Mouse (Mus musculus) E14TG2a.4 (cell line): ENCODE measurements at regions not wholly inside any gene's neighbourhood (a gene's known extent, or its start where the extent isn't known, plus 50 kb on each side); places are given as distances from the start of the nearest gene placed in this dataset.

Experiments
- H3K27me3 ChIP-seq: 2 replicates; pipeline ENCODE4 v1.6.1; 2014; ENCODE audit warnings: low read length, control low read depth; ENCODE audit not compliant: insufficient read depth
- H3K36me3 ChIP-seq: 2 replicates; pipeline ENCODE4 v1.6.1; 2014; ENCODE audit warnings: low read length, control low read depth; ENCODE audit not compliant: insufficient read depth
- H3K4me1 ChIP-seq: replicated peaks from 2 replicates; pipeline ENCODE4 v1.6.1; 2014; ENCODE audit warnings: low read depth, low read length, control low read depth
- H3K4me3 ChIP-seq: replicated peaks from 2 replicates; pipeline ENCODE4 v1.5.1; 2014; ENCODE audit warnings: mild to moderate bottlenecking, low read length
- H3K9me3 ChIP-seq: 2 replicates; pipeline ENCODE4 v1.6.1; 2014; ENCODE audit warnings: low read length, control low read depth
- CTCF ChIP-seq: conservative IDR thresholded peaks from 2 replicates; pipeline ENCODE4 v1.5.1; 2014; ENCODE audit warnings: low read length
- NANOG ChIP-seq: IDR thresholded peaks from 2 replicates; pipeline ENCODE4 v1.6.1; 2014; ENCODE audit warnings: borderline replicate concordance, low read length, mixed read lengths
- POU5F1 ChIP-seq: IDR thresholded peaks from 2 replicates; pipeline ENCODE4 v1.6.1; 2014; ENCODE audit warnings: low read length, borderline replicate concordance

DNA sequence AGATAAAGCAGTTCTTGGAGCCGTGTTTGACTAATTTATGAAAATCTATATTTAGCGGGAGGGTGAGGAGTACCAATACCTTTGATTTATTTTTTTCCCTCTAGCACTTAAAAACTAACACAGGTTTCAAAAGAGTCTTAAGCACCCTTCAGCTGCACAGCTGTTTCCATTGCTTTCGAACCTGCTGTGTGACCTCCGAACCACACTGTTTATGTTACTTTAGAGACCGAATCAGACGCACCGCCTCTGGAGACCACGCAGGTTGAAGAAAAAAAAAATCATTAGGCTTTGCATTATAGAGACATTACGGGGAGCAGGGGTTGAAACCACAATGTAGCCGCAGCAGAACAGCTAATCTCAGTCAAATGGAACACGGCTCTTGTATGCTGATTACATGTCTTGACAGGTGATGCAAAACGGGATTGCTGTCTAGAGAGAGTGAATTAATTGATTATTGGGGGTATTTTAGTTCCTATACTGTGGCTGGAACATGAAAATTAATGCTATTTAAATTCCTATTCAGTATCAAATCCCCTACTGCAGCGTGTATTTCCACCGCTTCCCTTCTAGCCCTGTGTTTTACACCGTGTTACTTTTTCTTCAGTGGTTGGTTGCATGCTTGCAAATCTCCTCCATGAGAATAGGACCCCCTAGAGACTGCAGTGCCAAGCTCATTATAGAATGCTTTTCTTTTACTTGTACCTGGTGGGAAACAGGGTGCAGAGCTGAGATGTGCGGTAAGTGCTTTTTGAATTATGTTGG is 169.0 kb upstream of the C9orf72 start:
- TF ChIP-seq POU5F1 (no peak), CTCF (no peak), NANOG (no peak)
- peaks cover 17% of the 10 kb centered on the region for H3K9me3 ChIP-seq

GRCm38 (mm10) chr4:35375791-35376190 is 149.8 kb upstream of the C9orf72 start:
- H3K4me3 ChIP-seq, result no peak overlapping the region
- H3K9me3 ChIP-seq, result peaks cover 36% of the 10 kb centered on the region
- TF ChIP-seq POU5F1, result no peak
- no peak for TF ChIP-seq CTCF
- TF ChIP-seq NANOG, result no peak
- H3K36me3 ChIP-seq, result no peaks in the 10 kb centered on the region
- no peaks in the 10 kb centered on the region for H3K4me1 ChIP-seq
- no peaks in the 10 kb centered on the region for H3K27me3 ChIP-seq

More for the DNA sequence above, 169.0 kb upstream of the C9orf72 start:
- no peaks in the 10 kb centered on the region for H3K27me3 ChIP-seq
- H3K4me1 ChIP-seq, result no peaks in the 10 kb centered on the region
- H3K36me3 ChIP-seq, result no peaks in the 10 kb centered on the region
- H3K4me3 ChIP-seq, result no peak overlapping the region

DNA sequence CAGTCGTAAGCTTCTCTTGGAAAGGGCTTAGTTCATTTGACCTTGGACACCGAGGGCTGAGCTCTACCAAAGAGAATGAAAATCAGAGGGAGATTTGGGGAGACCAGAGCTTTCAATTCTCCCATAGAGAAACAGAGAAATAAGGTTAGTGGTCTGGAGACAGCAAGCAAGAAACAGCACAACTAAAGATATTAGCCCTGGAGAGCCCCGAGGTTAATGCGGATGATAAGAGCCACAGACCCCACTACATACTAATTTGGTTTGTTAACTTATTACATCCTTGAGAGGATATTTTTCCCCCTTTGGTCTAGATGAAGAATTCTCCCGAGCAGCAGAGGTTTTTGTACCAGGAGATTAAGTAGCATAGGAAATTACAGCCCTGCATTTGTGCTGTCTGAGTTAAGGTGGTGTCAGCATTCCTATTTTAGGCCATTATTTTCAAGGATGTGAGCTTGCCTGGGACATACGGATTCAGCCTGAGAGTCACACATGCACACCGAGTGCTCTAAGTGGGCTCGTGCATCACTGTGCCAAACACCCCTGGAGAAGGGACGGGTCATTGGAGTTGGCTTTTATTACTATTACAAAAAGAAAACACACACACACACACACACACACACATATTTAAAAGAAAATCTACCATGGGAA is 147.4 kb upstream of the C9orf72 start:
- no peak for TF ChIP-seq NANOG
- no peak for TF ChIP-seq CTCF
- TF ChIP-seq POU5F1, result no peak
- H3K9me3 ChIP-seq, result peaks cover 36% of the 10 kb centered on the region
- H3K27me3 ChIP-seq, result peaks cover 4% of the 10 kb centered on the region; the same call in 1 of the 2 replicates
- H3K4me1 ChIP-seq, result no peaks in the 10 kb centered on the region
- H3K36me3 ChIP-seq, result no peaks in the 10 kb centered on the region
- H3K4me3 ChIP-seq, result no peak overlapping the region

GRCm38 (mm10) chr4:35372528-35373212 is 146.7 kb upstream of the C9orf72 start:
- no peaks in the 10 kb centered on the region for H3K36me3 ChIP-seq
- no peak overlapping the region for H3K4me3 ChIP-seq

DNA sequence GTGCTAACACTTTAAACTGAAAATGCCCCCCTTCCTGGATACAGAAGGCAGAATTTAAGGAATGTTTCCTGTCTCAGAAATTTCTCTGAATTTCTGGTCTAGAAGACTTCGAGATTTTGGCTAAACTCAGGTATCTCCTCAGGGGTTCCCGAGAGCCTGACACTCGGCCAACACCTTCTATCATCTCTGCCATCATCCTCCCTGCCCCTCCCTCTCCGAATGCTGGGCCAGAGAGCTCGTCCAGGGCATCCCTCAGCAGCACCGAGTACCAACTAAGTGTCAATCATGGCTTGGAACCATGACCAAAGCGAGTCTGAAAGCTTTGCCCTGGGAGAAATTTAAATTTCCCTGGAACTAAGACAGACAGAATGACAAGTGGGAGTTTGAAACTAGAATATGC is 138.2 kb upstream of the C9orf72 start:
- TF ChIP-seq CTCF, result no peak
- TF ChIP-seq POU5F1, result no peak
- no peak for TF ChIP-seq NANOG
- Histone ChIP-seq H3K4me1 (no peaks in the 10 kb centered on the region), H3K27me3 (no peaks in the 10 kb centered on the region), H3K9me3 (no peaks in the 10 kb centered on the region), H3K4me3 (no peak overlapping the region), H3K36me3 (no peaks in the 10 kb centered on the region)

More at GRCm38 (mm10) chr4:35372528-35373212, 146.7 kb upstream of the C9orf72 start:
- H3K27me3 ChIP-seq, result peaks cover 4% of the 10 kb centered on the region; the same call in 1 of the 2 replicates
- no peaks in the 10 kb centered on the region for H3K4me1 ChIP-seq
- no peak for TF ChIP-seq POU5F1
- TF ChIP-seq CTCF, result peak; percentile 49
- TF ChIP-seq NANOG, result no peak
- H3K9me3 ChIP-seq, result peaks cover 36% of the 10 kb centered on the region

GRCm38 (mm10) chr4:35362176-35362575 is 136.2 kb upstream of the C9orf72 start:
- Histone ChIP-seq H3K4me3 (no peak overlapping the region), H3K9me3 (no peaks in the 10 kb centered on the region), H3K27me3 (no peaks in the 10 kb centered on the region), H3K4me1 (no peaks in the 10 kb centered on the region), H3K36me3 (no peaks in the 10 kb centered on the region)
- no peak for TF ChIP-seq NANOG
- no peak for TF ChIP-seq CTCF
- TF ChIP-seq POU5F1, result no peak

DNA sequence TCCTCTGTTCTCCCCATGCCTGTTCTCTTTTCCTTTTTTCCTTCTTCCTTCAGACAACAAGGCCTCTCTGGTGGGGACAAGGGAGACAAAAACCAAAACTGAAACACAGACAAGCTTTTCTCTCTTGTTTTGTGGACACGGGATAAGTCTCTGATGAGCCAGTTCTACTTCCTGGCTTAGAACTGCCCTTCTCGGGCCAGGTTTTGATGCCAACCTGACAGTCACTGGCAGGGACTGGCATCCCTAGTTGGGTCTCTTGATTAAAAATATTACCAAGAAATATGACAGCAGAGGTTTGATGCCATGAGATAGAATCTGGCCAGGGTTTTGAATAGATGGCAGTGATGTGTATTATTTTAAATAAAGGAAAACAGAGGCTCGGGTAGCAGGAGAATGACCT is 133.4 kb upstream of the C9orf72 start:
- Histone ChIP-seq H3K4me3 (no peak overlapping the region), H3K4me1 (no peaks in the 10 kb centered on the region), H3K9me3 (no peaks in the 10 kb centered on the region), H3K36me3 (no peaks in the 10 kb centered on the region), H3K27me3 (no peaks in the 10 kb centered on the region)
- TF ChIP-seq NANOG (no peak), POU5F1 (no peak), CTCF (no peak)

- Histone ChIP-seq H3K4me1 (no peaks in the 10 kb centered on the region), H3K27me3 (no peaks in the 10 kb centered on the region), H3K36me3 (no peaks in the 10 kb centered on the region), H3K9me3 (no peaks in the 10 kb centered on the region), H3K4me3 (no peak overlapping the region)
- no peak for TF ChIP-seq POU5F1
- TF ChIP-seq NANOG, result no peak
- no peak for TF ChIP-seq CTCF
Observed at GRCm38 (mm10) chr4:35356904-35357563, 131.1 kb upstream of the C9orf72 start.
